Mouse (Mus musculus): ENCODE data around the gene Fads3. TPM values are rescaled to one million over a fixed set of nuclear protein-coding genes. Genes with fewer than 3 reads are reported as not detected.
A peak's percentile ranks its signal among the peaks of the same experiment; 100 is the strongest.

Fads3 gene
- polyA plus RNA-seq, 1 experiment from 2014 or later = 7.3 TPM

DNA sequence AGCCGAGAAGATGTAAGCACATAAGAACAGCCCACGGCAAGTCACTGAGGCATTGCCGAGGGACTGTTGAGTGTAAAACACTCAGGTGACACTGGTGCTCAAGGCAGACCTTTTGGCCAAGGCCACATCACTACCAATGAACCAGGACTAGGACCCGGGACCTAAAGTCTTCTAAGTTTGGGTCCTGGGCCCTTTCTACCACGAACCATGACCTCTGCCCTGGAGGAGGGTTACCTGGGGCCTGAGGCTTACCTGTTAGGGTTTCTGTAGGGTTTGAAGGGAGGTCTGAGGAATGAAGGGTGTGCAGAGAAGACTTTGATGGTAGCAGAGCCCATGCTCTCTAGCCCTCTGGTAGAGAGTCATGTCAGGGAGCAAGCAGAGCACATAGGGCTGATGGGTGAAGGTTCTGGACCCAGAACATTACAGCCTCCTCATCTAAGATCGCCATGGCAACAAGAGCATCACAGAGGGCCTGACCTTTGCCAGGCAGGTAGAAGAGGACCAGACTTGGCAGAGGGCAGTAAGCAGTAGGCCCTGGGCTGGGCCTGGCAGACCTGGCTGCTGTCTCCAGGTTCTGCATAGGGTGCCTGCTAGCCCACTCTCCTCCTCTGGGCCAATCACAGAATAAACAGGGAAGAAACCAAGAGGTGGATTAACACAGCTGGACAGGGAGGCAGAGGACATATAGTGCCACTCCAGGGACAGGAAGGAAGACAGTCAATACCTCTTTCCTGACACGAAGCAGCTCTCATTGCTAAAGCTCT lies 40.0 kb upstream of the Fads3 start, which contains the start of the genes Best1 and Rab3il1:
Gene Best1 (minus strand): TSS at position 428 of the 764 bp plus-strand sequence.
Gene Rab3il1 (plus strand): TSS at position 464 of the 764 bp plus-strand sequence.
- H3K27ac ChIP-seq (ENCODE audit: low read length) = no peak within 1 kb of the TSS
- H3K27me3 ChIP-seq (ENCODE audit: control insufficient read depth, insufficient read depth, low read depth, low read length) = no peaks in the 10 kb centered on the region
- no peaks in the 10 kb centered on the region; the same call in 1 of the 2 replicates for H3K9me3 ChIP-seq (replicated peaks; ENCODE audit: control insufficient read depth, low read length)
- no peak within 1 kb of the TSS for H3K4me2 ChIP-seq (ENCODE audit: low read depth, low read length)
- no peak within 1 kb of the TSS for H3K9ac ChIP-seq (ENCODE audit: low read depth, low read length)
- 64% methylated on average over 7 of the region's 7 CpGs for WGBS (ENCODE audit: insufficient replicate concordance)
- H3K36me3 ChIP-seq (ENCODE audit: control insufficient read depth, insufficient read depth) = no peaks in the 10 kb centered on the region
- ATAC-seq (ENCODE audit: low read depth) = no peak
- H3K4me3 ChIP-seq (ENCODE audit: low read depth, low read length) = no peak within 1 kb of the TSS
- H3K4me1 ChIP-seq (ENCODE audit: control insufficient read depth, low read depth, low read length) = peaks cover 2% of the 10 kb centered on the region; the same call in 1 of the 2 replicates

DNA sequence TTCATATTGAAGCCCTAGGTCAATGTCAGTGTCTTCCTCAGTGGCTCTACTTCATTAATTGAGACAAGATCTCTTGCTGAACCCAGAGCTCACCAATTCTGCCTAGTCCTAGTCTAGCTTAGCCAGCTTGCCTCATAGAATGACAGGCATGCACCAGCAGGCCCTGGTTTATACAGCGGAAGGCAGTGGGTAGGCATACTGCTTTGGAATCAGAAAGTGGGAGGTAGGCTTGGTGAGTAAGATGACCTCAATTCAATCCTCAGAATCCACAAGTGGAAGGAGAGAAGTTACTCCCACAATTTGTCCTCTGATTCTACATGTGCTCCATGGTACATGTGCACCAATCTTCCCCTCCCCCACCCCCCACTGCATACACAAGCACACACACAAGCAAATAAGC lies 37.7 kb upstream of the Fads3 start:
- Histone ChIP-seq H3K27me3 (ENCODE audit: control insufficient read depth, insufficient read depth, low read depth, low read length) (no peaks in the 10 kb centered on the region), H3K9me3 (replicated peaks; ENCODE audit: control insufficient read depth, low read length) (no peaks in the 10 kb centered on the region; the same call in 1 of the 2 replicates), H3K4me3 (ENCODE audit: low read depth, low read length) (no peak overlapping the region), H3K27ac (ENCODE audit: low read length) (no peak overlapping the region), H3K4me2 (ENCODE audit: low read depth, low read length) (no peak overlapping the region), H3K36me3 (ENCODE audit: control insufficient read depth, insufficient read depth) (no peaks in the 10 kb centered on the region), H3K4me1 (ENCODE audit: control insufficient read depth, low read depth, low read length) (peaks cover 2% of the 10 kb centered on the region; the same call in 1 of the 2 replicates), H3K9ac (ENCODE audit: low read depth, low read length) (no peak overlapping the region)
- ATAC-seq (ENCODE audit: low read depth) = no peak
- 84% methylated on average over 1 of the region's 1 CpGs for WGBS (ENCODE audit: insufficient replicate concordance)

DNA sequence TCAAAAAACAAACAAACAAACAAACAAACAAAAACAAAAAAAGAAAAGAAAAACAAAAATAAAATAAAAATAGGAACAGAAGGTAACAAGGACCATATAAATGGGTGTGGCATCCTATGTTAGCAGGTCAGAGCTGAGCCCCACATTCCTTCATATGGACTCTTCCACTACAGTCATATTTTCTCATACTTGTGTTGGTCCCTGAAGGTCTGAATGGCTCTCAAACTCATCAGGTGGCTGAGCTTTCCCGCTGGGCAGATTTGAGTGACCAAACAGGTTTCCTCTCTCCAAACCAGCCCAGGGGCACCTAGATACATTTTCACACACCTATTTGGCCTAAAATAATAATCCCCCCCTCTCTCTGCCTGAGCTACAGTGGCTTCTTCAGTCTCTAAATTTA lies 30.0 kb upstream of the Fads3 start:
- Histone ChIP-seq H3K9me3 (replicated peaks; ENCODE audit: control insufficient read depth, low read length) (no peaks in the 10 kb centered on the region), H3K27me3 (ENCODE audit: control insufficient read depth, insufficient read depth, low read depth, low read length) (no peaks in the 10 kb centered on the region), H3K36me3 (ENCODE audit: control insufficient read depth, insufficient read depth) (no peaks in the 10 kb centered on the region), H3K9ac (ENCODE audit: low read depth, low read length) (no peak overlapping the region), H3K27ac (ENCODE audit: low read length) (no peak overlapping the region), H3K4me1 (ENCODE audit: control insufficient read depth, low read depth, low read length) (peaks cover 27% of the 10 kb centered on the region), H3K4me2 (ENCODE audit: low read depth, low read length) (no peak overlapping the region), H3K4me3 (ENCODE audit: low read depth, low read length) (no peak overlapping the region)
- 56% methylated on average over 1 of the region's 1 CpGs for WGBS (ENCODE audit: insufficient replicate concordance)
- ATAC-seq (ENCODE audit: low read depth) = no peak

DNA sequence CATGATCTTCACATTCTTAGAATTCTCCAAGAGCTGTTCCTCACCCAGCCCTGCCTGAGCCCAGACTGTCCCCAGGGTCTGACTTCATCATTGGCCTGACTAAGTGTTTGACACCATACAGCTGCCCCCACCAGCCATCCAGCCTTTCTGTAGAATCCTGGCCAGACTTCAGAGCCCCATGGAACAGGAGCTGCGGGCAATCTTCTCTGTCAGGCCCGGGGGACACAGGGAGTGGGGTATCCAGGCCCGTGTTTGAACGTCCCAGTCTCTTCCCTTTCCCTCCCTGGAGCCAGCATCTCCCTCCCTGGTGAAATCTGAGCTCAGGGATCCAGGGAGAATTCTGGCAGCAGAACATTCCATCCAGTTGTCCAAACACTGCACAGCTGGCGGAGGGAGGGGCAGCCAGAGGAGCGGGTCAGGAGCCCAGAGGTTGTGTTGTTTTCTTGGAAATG lies 28.5 kb upstream of the Fads3 start:
- no peaks in the 10 kb centered on the region for H3K9me3 ChIP-seq (replicated peaks; ENCODE audit: control insufficient read depth, low read length)
- WGBS (ENCODE audit: insufficient replicate concordance) = 60% methylated on average over 6 of the region's 6 CpGs
- peak overlapping the region; percentile 65 for H3K4me2 ChIP-seq (ENCODE audit: low read depth, low read length)
- peak overlapping the region; percentile 94 for H3K9ac ChIP-seq (ENCODE audit: low read depth, low read length)
- no peak for ATAC-seq (ENCODE audit: low read depth)
- H3K4me1 ChIP-seq (ENCODE audit: control insufficient read depth, low read depth, low read length) = peaks cover 35% of the 10 kb centered on the region
- no peaks in the 10 kb centered on the region for H3K27me3 ChIP-seq (ENCODE audit: control insufficient read depth, insufficient read depth, low read depth, low read length)
- peak overlapping the region; percentile 98 for H3K27ac ChIP-seq (ENCODE audit: low read length)
- H3K36me3 ChIP-seq (ENCODE audit: control insufficient read depth, insufficient read depth) = no peaks in the 10 kb centered on the region
- no peak overlapping the region for H3K4me3 ChIP-seq (ENCODE audit: low read depth, low read length)

DNA sequence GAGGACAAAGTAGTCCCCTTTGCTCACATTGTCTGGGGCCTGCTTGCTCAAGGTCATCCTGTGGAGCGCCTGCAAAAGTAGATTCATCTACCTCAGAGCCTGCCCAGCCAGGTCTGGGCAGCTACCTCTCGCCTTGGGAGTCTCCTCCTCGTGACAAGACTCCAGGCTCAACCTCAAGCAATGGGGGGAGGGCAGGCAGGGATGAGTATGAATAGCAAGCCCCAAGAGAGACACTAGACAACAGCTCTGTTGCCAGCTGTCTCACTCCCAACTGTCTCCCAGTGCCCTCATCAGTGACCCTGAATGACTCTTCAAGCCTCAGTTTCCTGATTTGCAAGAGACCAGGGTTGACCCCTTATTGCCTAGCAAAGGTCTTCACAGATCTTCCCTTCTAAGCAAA lies 28.0 kb upstream of the Fads3 start:
- H3K27ac ChIP-seq (ENCODE audit: low read length) = peak overlapping the region; percentile 98
- H3K27me3 ChIP-seq (ENCODE audit: control insufficient read depth, insufficient read depth, low read depth, low read length) = no peaks in the 10 kb centered on the region
- H3K9ac ChIP-seq (ENCODE audit: low read depth, low read length) = peak overlapping the region; percentile 94
- peaks cover 37% of the 10 kb centered on the region for H3K4me1 ChIP-seq (ENCODE audit: control insufficient read depth, low read depth, low read length)
- peaks cover 2% of the 10 kb centered on the region; the same call in 1 of the 2 replicates for H3K36me3 ChIP-seq (ENCODE audit: control insufficient read depth, insufficient read depth)
- peak overlapping the region; percentile 65 for H3K4me2 ChIP-seq (ENCODE audit: low read depth, low read length)
- ATAC-seq (ENCODE audit: low read depth) = no peak
- WGBS (ENCODE audit: insufficient replicate concordance) = 48% methylated on average over 3 of the region's 3 CpGs
- H3K4me3 ChIP-seq (ENCODE audit: low read depth, low read length) = peak overlapping the region; percentile 80; the same call in 1 of the 2 replicates
- H3K9me3 ChIP-seq (replicated peaks; ENCODE audit: control insufficient read depth, low read length) = no peaks in the 10 kb centered on the region

GRCm38 (mm10) chr19:10013913-10014312 lies 27.5 kb upstream of the Fads3 start:
- peaks cover 7% of the 10 kb centered on the region for H3K36me3 ChIP-seq (ENCODE audit: control insufficient read depth, insufficient read depth)
- H3K9ac ChIP-seq (ENCODE audit: low read depth, low read length) = peak overlapping the region; percentile 94
- peak overlapping the region; percentile 65 for H3K4me2 ChIP-seq (ENCODE audit: low read depth, low read length)
- H3K27me3 ChIP-seq (ENCODE audit: control insufficient read depth, insufficient read depth, low read depth, low read length) = no peaks in the 10 kb centered on the region
- peaks cover 42% of the 10 kb centered on the region for H3K4me1 ChIP-seq (ENCODE audit: control insufficient read depth, low read depth, low read length)
- no peaks in the 10 kb centered on the region for H3K9me3 ChIP-seq (replicated peaks; ENCODE audit: control insufficient read depth, low read length)
- peak overlapping the region; percentile 98 for H3K27ac ChIP-seq (ENCODE audit: low read length)
- peak overlapping the region; percentile 80 for H3K4me3 ChIP-seq (ENCODE audit: low read depth, low read length)
- peak; percentile 38 for ATAC-seq (ENCODE audit: low read depth)
- 12% methylated on average over 5 of the region's 5 CpGs for WGBS (ENCODE audit: insufficient replicate concordance)

GRCm38 (mm10) chr19:10014824-10015223 lies 26.5 kb upstream of the Fads3 start:
- peaks cover 16% of the 10 kb centered on the region for H3K36me3 ChIP-seq (ENCODE audit: control insufficient read depth, insufficient read depth)
- no peaks in the 10 kb centered on the region for H3K27me3 ChIP-seq (ENCODE audit: control insufficient read depth, insufficient read depth, low read depth, low read length)
- peak overlapping the region; percentile 80 for H3K4me3 ChIP-seq (ENCODE audit: low read depth, low read length)
- no peaks in the 10 kb centered on the region for H3K9me3 ChIP-seq (replicated peaks; ENCODE audit: control insufficient read depth, low read length)
- peak overlapping the region; percentile 96 for H3K4me2 ChIP-seq (ENCODE audit: low read depth, low read length)
- peak overlapping the region; percentile 94 for H3K9ac ChIP-seq (ENCODE audit: low read depth, low read length)
- peaks cover 51% of the 10 kb centered on the region for H3K4me1 ChIP-seq (ENCODE audit: control insufficient read depth, low read depth, low read length)
- 22% methylated on average over 13 of the region's 13 CpGs for WGBS (ENCODE audit: insufficient replicate concordance)
- ATAC-seq (ENCODE audit: low read depth) = peak; percentile 77
- peak overlapping the region; percentile 98 for H3K27ac ChIP-seq (ENCODE audit: low read length)

GRCm38 (mm10) chr19:10015442-10015841 lies 25.9 kb upstream of the Fads3 start:
- Histone ChIP-seq H3K9ac (ENCODE audit: low read depth, low read length) (peak overlapping the region; percentile 94), H3K9me3 (replicated peaks; ENCODE audit: control insufficient read depth, low read length) (no peaks in the 10 kb centered on the region), H3K4me1 (ENCODE audit: control insufficient read depth, low read depth, low read length) (peaks cover 52% of the 10 kb centered on the region), H3K36me3 (ENCODE audit: control insufficient read depth, insufficient read depth) (peaks cover 19% of the 10 kb centered on the region), H3K4me2 (ENCODE audit: low read depth, low read length) (peak overlapping the region; percentile 96), H3K4me3 (ENCODE audit: low read depth, low read length) (peak overlapping the region; percentile 80), H3K27ac (ENCODE audit: low read length) (peak overlapping the region; percentile 98), H3K27me3 (ENCODE audit: control insufficient read depth, insufficient read depth, low read depth, low read length) (no peaks in the 10 kb centered on the region)
- 24% methylated on average over 4 of the region's 4 CpGs for WGBS (ENCODE audit: insufficient replicate concordance)
- no peak for ATAC-seq (ENCODE audit: low read depth)

GRCm38 (mm10) chr19:10016151-10016550 lies 25.2 kb upstream of the Fads3 start:
- Histone ChIP-seq H3K27ac (ENCODE audit: low read length) (peak overlapping the region; percentile 98), H3K9me3 (replicated peaks; ENCODE audit: control insufficient read depth, low read length) (no peaks in the 10 kb centered on the region), H3K9ac (ENCODE audit: low read depth, low read length) (peak overlapping the region; percentile 94), H3K27me3 (ENCODE audit: control insufficient read depth, insufficient read depth, low read depth, low read length) (no peaks in the 10 kb centered on the region), H3K36me3 (ENCODE audit: control insufficient read depth, insufficient read depth) (peaks cover 23% of the 10 kb centered on the region), H3K4me1 (ENCODE audit: control insufficient read depth, low read depth, low read length) (peaks cover 56% of the 10 kb centered on the region), H3K4me3 (ENCODE audit: low read depth, low read length) (peak overlapping the region; percentile 80), H3K4me2 (ENCODE audit: low read depth, low read length) (peak overlapping the region; percentile 96)
- peak; percentile 45 for ATAC-seq (ENCODE audit: low read depth)
- WGBS (ENCODE audit: insufficient replicate concordance) = 45% methylated on average over 4 of the region's 4 CpGs

All from liver, embryonic 16.5 days (tissue).